Mouse (Mus musculus) limb, embryonic 13.5 days (tissue): Measurements from ENCODE around the gene Gm8994. TPM values are rescaled to one million over a fixed set of nuclear protein-coding genes. Genes with fewer than 3 reads are reported as not detected.

Source experiments
- ATAC-seq: fragments of 200-750 bp; cut with Nextera tagmentation; 2 replicates; pipeline ENCODE4 v1.8.0; 2017; ENCODE audit warnings: low read depth, moderate number of reproducible peaks, moderate TSS enrichment; ENCODE audit not compliant: low FRiP score
- H3K27ac ChIP-seq: fragments of 300-500 bp; sonication (generic); 2 replicates; pipeline ENCODE4 v1.5.1; 2015; ENCODE audit warnings: inconsistent platforms, mild to moderate bottlenecking, moderate library complexity
- H3K27me3 ChIP-seq: fragments of 300-500 bp; sonication (generic); 2 replicates; pipeline ENCODE4 v1.6.1; 2015; ENCODE audit warnings: mild to moderate bottlenecking, inconsistent platforms
- H3K36me3 ChIP-seq: fragments of 300-500 bp; sonication (generic); 2 replicates; pipeline ENCODE4 v1.6.1; 2015; ENCODE audit warnings: inconsistent platforms, mild to moderate bottlenecking, moderate library complexity
- H3K4me1 ChIP-seq: fragments of 300-500 bp; sonication (generic); 2 replicates; pipeline ENCODE4 v1.6.1; 2015; ENCODE audit warnings: inconsistent platforms
- H3K4me2 ChIP-seq: fragments of 300-500 bp; sonication (generic); replicated peaks from 2 replicates; pipeline ENCODE4 v1.6.1; 2015; ENCODE audit warnings: inconsistent platforms, mild to moderate bottlenecking, moderate library complexity
- H3K4me3 ChIP-seq: fragments of 300-500 bp; sonication (generic); 2 replicates; pipeline ENCODE4 v1.5.1; 2015; ENCODE audit warnings: moderate library complexity, mild to moderate bottlenecking, inconsistent platforms
- H3K9ac ChIP-seq: fragments of 300-500 bp; sonication (generic); 2 replicates; pipeline ENCODE4 v1.6.1; 2015; ENCODE audit warnings: mild to moderate bottlenecking, inconsistent platforms
- H3K9me3 ChIP-seq: fragments of 300-500 bp; sonication (generic); 2 replicates; pipeline ENCODE4 v1.6.1; 2016; ENCODE audit warnings: inconsistent platforms
- WGBS: fragments of 180-500 bp; shearing (Covaris S2); methylation state at CpG from one replicate; pipeline ENCODE4 v1.1.7; 2015; 5-methylcytosine and 5-hydroxymethylcytosine counted together
- polyA plus RNA-seq: library from polyadenylated mRNA; unstranded; fragments of >200 nt; fragmentation: Nextera tagmentation; extraction: Ambion mirVana; gene quantifications from 2 replicates; pipeline ENCODE4 v1.2.1, GENCODE M21; 2015

The Gm8994 gene
- polyA plus RNA-seq, 1 experiment from 2014 or later = 0.15 TPM

- H3K27ac ChIP-seq = no peak overlapping the region
- no peak overlapping the region for H3K4me2 ChIP-seq
- H3K4me3 ChIP-seq = no peak overlapping the region
- H3K9me3 ChIP-seq = no peaks in the 10 kb centered on the region
- 72% methylated on average over 12 of the region's 12 CpGs for WGBS
- H3K4me1 ChIP-seq = no peaks in the 10 kb centered on the region
- no peak for ATAC-seq
- H3K27me3 ChIP-seq = no peaks in the 10 kb centered on the region
- H3K36me3 ChIP-seq = no peaks in the 10 kb centered on the region
- no peak overlapping the region for H3K9ac ChIP-seq
Observed at GRCm38 (mm10) chr6:136364430-136365098, 37.2 kb downstream of the Gm8994 start.

DNA sequence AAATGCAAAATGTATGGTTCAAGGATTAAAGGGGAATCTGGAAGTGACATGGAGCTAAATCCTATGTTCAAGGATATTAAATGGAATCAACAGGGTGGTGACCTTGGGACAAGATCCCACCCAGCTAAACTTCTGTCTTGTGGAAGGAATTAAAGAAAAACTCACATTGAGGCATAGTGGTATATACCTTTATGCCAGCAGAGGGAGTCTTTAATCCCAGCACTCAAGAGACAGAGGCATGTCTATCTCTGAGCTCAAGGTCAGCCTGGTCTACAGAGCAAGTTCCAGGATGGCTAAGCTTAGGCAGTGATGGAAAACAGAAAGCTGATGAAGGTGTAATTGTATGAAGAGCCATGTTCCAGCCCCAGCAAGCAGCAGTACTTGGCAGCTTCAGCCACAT lies 48.8 kb downstream of the Gm8994 start:
- no peaks in the 10 kb centered on the region for H3K4me1 ChIP-seq
- no peak for ATAC-seq
- no peak overlapping the region for H3K4me2 ChIP-seq
- no peaks in the 10 kb centered on the region for H3K36me3 ChIP-seq
- H3K27me3 ChIP-seq = no peaks in the 10 kb centered on the region
- H3K4me3 ChIP-seq = no peak overlapping the region
- H3K9ac ChIP-seq = no peak overlapping the region
- H3K27ac ChIP-seq = no peak overlapping the region
- peaks cover 3% of the 10 kb centered on the region for H3K9me3 ChIP-seq

Other genes with a start within 250 kb of the Gm8994 start
- gene Grin2b, start 154.0 kb upstream of the Gm8994 start, polyA plus RNA-seq = 4.1 and 4.3 TPM in 2 replicates
- gene E330021D16Rik, start 88.0 kb downstream of the Gm8994 start, polyA plus RNA-seq = not detected in 2 replicates
- gene Atf7ip, start 178.6 kb downstream of the Gm8994 start, polyA plus RNA-seq = 40.4 and 42.2 TPM in 2 replicates